Mouse (Mus musculus) kidney, embryonic 15.5 days (tissue): Measurements from ENCODE around the gene Gbf1. TPM values are rescaled to one million over a fixed set of nuclear protein-coding genes. Genes with fewer than 3 reads are reported as not detected.
"Not testable (repeated sequence)": the region's sequence is repeated elsewhere in the genome, so short reads cannot be mapped to it uniquely, and the experiment has no call there.

Source experiments
- ATAC-seq: fragments of 200-750 bp; cut with Nextera tagmentation; replicated peaks from 2 replicates; pipeline ENCODE4 v1.8.0; 2017; ENCODE audit warnings: moderate TSS enrichment; ENCODE audit not compliant: low FRiP score
- H3K27ac ChIP-seq: fragments of 300-500 bp; sonication (generic); 2 replicates; pipeline ENCODE4 v1.5.1; 2015; ENCODE audit warnings: mild to moderate bottlenecking, inconsistent platforms
- H3K27me3 ChIP-seq: fragments of 300-500 bp; sonication (generic); 2 replicates; pipeline ENCODE4 v1.6.1; 2015; ENCODE audit warnings: inconsistent platforms
- H3K36me3 ChIP-seq: fragments of 300-500 bp; sonication (generic); 2 replicates; pipeline ENCODE4 v1.6.1; 2015; ENCODE audit warnings: inconsistent platforms
- H3K4me1 ChIP-seq: fragments of 300-500 bp; sonication (generic); 2 replicates; pipeline ENCODE4 v1.6.1; 2015; ENCODE audit warnings: inconsistent platforms
- H3K4me2 ChIP-seq: fragments of 300-500 bp; sonication (generic); 2 replicates; pipeline ENCODE4 v1.6.1; 2015; ENCODE audit warnings: moderate library complexity, mild to moderate bottlenecking, inconsistent platforms
- H3K4me3 ChIP-seq: fragments of 300-500 bp; sonication (generic); replicated peaks from 2 replicates; pipeline ENCODE4 v1.5.1; 2015; ENCODE audit warnings: mild to moderate bottlenecking, inconsistent platforms
- H3K9ac ChIP-seq: fragments of 300-500 bp; sonication (generic); 2 replicates; pipeline ENCODE4 v1.6.1; 2015; ENCODE audit warnings: mild to moderate bottlenecking, inconsistent platforms
- H3K9me3 ChIP-seq: fragments of 300-500 bp; sonication (generic); replicated peaks from 2 replicates; pipeline ENCODE4 v1.6.1; 2016; ENCODE audit warnings: inconsistent platforms
- WGBS: fragments of 180-500 bp; shearing (Covaris S2); methylation state at CpG from one replicate; pipeline ENCODE4 v1.1.7; 2015; ENCODE audit warnings: mixed read lengths; 5-methylcytosine and 5-hydroxymethylcytosine counted together
- polyA plus RNA-seq: library from polyadenylated mRNA; unstranded; fragments of >200 nt; fragmentation: Nextera tagmentation; extraction: Ambion mirVana; gene quantifications from 2 replicates; pipeline ENCODE4 v1.2.1, GENCODE M21; 2015

Gbf1 gene
- polyA plus RNA-seq, 1 experiment from 2014 or later, result 51.0 TPM

- no peaks in the 10 kb centered on the region for H3K36me3 ChIP-seq
- peaks cover 32% of the 10 kb centered on the region for H3K4me1 ChIP-seq
- peak overlapping the region; percentile 56 for H3K4me3 ChIP-seq
- H3K9me3 ChIP-seq, result no peaks in the 10 kb centered on the region
- H3K27me3 ChIP-seq, result peaks cover 70% of the 10 kb centered on the region
- WGBS, result 27% methylated on average over 12 of the region's 12 CpGs
- no peak for ATAC-seq
- H3K9ac ChIP-seq, result no peak overlapping the region
- no peak overlapping the region for H3K27ac ChIP-seq
- peak overlapping the region; percentile 88 for H3K4me2 ChIP-seq
Observed at GRCm38 (mm10) chr19:46149091-46149490, 3.2 kb upstream of the Gbf1 start.

GRCm38 (mm10) chr19:46165950-46166349 lies 13.6 kb downstream of the Gbf1 start:
- ATAC-seq, result no peak
- 92% methylated on average over 3 of the region's 3 CpGs for WGBS

GRCm38 (mm10) chr19:46167169-46167568 lies 14.9 kb downstream of the Gbf1 start:
- not testable (repeated sequence) for H3K9me3 ChIP-seq, H3K4me3 ChIP-seq, H3K27me3 ChIP-seq, H3K4me1 ChIP-seq, H3K9ac ChIP-seq, H3K4me2 ChIP-seq, ATAC-seq, H3K27ac ChIP-seq
- peaks cover 61% of the 10 kb centered on the region for H3K36me3 ChIP-seq
- 58% methylated on average over 2 of the region's 2 CpGs for WGBS

More at GRCm38 (mm10) chr19:46165950-46166349, 13.6 kb downstream of the Gbf1 start:
- no peaks in the 10 kb centered on the region for H3K4me1 ChIP-seq
- H3K27me3 ChIP-seq, result no peaks in the 10 kb centered on the region
- H3K9ac ChIP-seq, result no peak overlapping the region
- H3K27ac ChIP-seq, result no peak overlapping the region
- H3K9me3 ChIP-seq, result no peaks in the 10 kb centered on the region
- H3K4me3 ChIP-seq, result no peak overlapping the region
- H3K36me3 ChIP-seq, result peaks cover 51% of the 10 kb centered on the region
- H3K4me2 ChIP-seq, result no peak overlapping the region

- H3K4me3 ChIP-seq, result no peak overlapping the region
- no peaks in the 10 kb centered on the region for H3K4me1 ChIP-seq
- no peak for ATAC-seq
- H3K27ac ChIP-seq, result no peak overlapping the region
- H3K27me3 ChIP-seq, result no peaks in the 10 kb centered on the region
- H3K9ac ChIP-seq, result no peak overlapping the region
- H3K36me3 ChIP-seq, result peaks cover 54% of the 10 kb centered on the region
- H3K4me2 ChIP-seq, result no peak overlapping the region
- 87% methylated on average over 3 of the region's 3 CpGs for WGBS
- no peaks in the 10 kb centered on the region for H3K9me3 ChIP-seq
Observed at GRCm38 (mm10) chr19:46169396-46169795, 17.1 kb downstream of the Gbf1 start.

GRCm38 (mm10) chr19:46169913-46170312 lies 17.6 kb downstream of the Gbf1 start:
- Histone ChIP-seq H3K4me3 (no peak overlapping the region), H3K36me3 (peaks cover 49% of the 10 kb centered on the region), H3K4me2 (no peak overlapping the region), H3K27ac (no peak overlapping the region), H3K4me1 (no peaks in the 10 kb centered on the region), H3K27me3 (no peaks in the 10 kb centered on the region), H3K9ac (no peak overlapping the region), H3K9me3 (no peaks in the 10 kb centered on the region)
- 61% methylated on average over 1 of the region's 1 CpGs for WGBS
- ATAC-seq, result no peak

- Histone ChIP-seq H3K4me3 (no peak overlapping the region), H3K4me2 (no peak overlapping the region), H3K4me1 (no peaks in the 10 kb centered on the region), H3K9me3 (no peaks in the 10 kb centered on the region), H3K9ac (no peak overlapping the region), H3K36me3 (peaks cover 29% of the 10 kb centered on the region), H3K27me3 (no peaks in the 10 kb centered on the region), H3K27ac (no peak overlapping the region)
- WGBS, result 81% methylated on average over 5 of the region's 5 CpGs
- ATAC-seq, result no peak
Observed at GRCm38 (mm10) chr19:46172541-46172940, 20.2 kb downstream of the Gbf1 start.

- no peaks in the 10 kb centered on the region for H3K9me3 ChIP-seq
Observed at GRCm38 (mm10) chr19:46175173-46175572, 22.9 kb downstream of the Gbf1 start.

GRCm38 (mm10) chr19:46177046-46177445 lies 24.7 kb downstream of the Gbf1 start:
- H3K4me2 ChIP-seq, result no peak overlapping the region
- H3K9me3 ChIP-seq, result no peaks in the 10 kb centered on the region
- no peaks in the 10 kb centered on the region for H3K27me3 ChIP-seq
- peaks cover 8% of the 10 kb centered on the region for H3K36me3 ChIP-seq
- no peak overlapping the region for H3K27ac ChIP-seq
- H3K4me1 ChIP-seq, result no peaks in the 10 kb centered on the region
- no peak for ATAC-seq
- no peak overlapping the region for H3K9ac ChIP-seq
- no peak overlapping the region for H3K4me3 ChIP-seq
- WGBS, result 54% methylated on average over 5 of the region's 5 CpGs

More at GRCm38 (mm10) chr19:46175173-46175572, 22.9 kb downstream of the Gbf1 start:
- H3K9ac ChIP-seq, result no peak overlapping the region
- H3K27me3 ChIP-seq, result no peaks in the 10 kb centered on the region
- peaks cover 26% of the 10 kb centered on the region for H3K36me3 ChIP-seq
- H3K4me2 ChIP-seq, result no peak overlapping the region
- H3K27ac ChIP-seq, result no peak overlapping the region
- no peak for ATAC-seq
- no peaks in the 10 kb centered on the region for H3K4me1 ChIP-seq
- H3K4me3 ChIP-seq, result no peak overlapping the region

- H3K9me3 ChIP-seq, result no peaks in the 10 kb centered on the region
- peaks cover 8% of the 10 kb centered on the region; the same call in 1 of the 2 replicates for H3K36me3 ChIP-seq
- WGBS, result 90% methylated on average over 2 of the region's 2 CpGs
- H3K4me3 ChIP-seq, result no peak overlapping the region
- no peak overlapping the region for H3K9ac ChIP-seq
- H3K4me1 ChIP-seq, result no peaks in the 10 kb centered on the region
- H3K27ac ChIP-seq, result no peak overlapping the region
- ATAC-seq, result no peak
- no peak overlapping the region for H3K4me2 ChIP-seq
- no peaks in the 10 kb centered on the region for H3K27me3 ChIP-seq
Observed at GRCm38 (mm10) chr19:46180274-46180673, 28.0 kb downstream of the Gbf1 start.

- no peak overlapping the region for H3K4me2 ChIP-seq
- H3K36me3 ChIP-seq, result peaks cover 8% of the 10 kb centered on the region; the same call in 1 of the 2 replicates
- WGBS, result 92% methylated on average over 3 of the region's 3 CpGs
- H3K4me3 ChIP-seq, result no peak overlapping the region
- peaks cover 7% of the 10 kb centered on the region; the same call in 1 of the 2 replicates for H3K4me1 ChIP-seq
- no peaks in the 10 kb centered on the region for H3K27me3 ChIP-seq
- no peaks in the 10 kb centered on the region for H3K9me3 ChIP-seq
- no peak overlapping the region for H3K27ac ChIP-seq
- no peak for ATAC-seq
- H3K9ac ChIP-seq, result no peak overlapping the region
Observed at GRCm38 (mm10) chr19:46182241-46182640, 29.9 kb downstream of the Gbf1 start.

GRCm38 (mm10) chr19:46186611-46187010 lies 34.3 kb downstream of the Gbf1 start:
- Histone ChIP-seq H3K4me1 (peaks cover 7% of the 10 kb centered on the region; the same call in 1 of the 2 replicates), H3K36me3 (peaks cover 8% of the 10 kb centered on the region; the same call in 1 of the 2 replicates), H3K4me2 (0 out of 2 replicates have a peak overlapping the region, but pooled peaks have one; percentile 8), H3K27ac (no peak overlapping the region), H3K9me3 (no peaks in the 10 kb centered on the region), H3K9ac (no peak overlapping the region), H3K27me3 (no peaks in the 10 kb centered on the region), H3K4me3 (no peak overlapping the region)
- WGBS, result 23% methylated on average over 3 of the region's 3 CpGs
- no peak for ATAC-seq

GRCm38 (mm10) chr19:46187203-46187602 lies 34.9 kb downstream of the Gbf1 start:
- H3K4me1 ChIP-seq, result peaks cover 11% of the 10 kb centered on the region; the same call in 1 of the 2 replicates
- H3K4me3 ChIP-seq, result no peak overlapping the region
- ATAC-seq, result no peak
- H3K27ac ChIP-seq, result no peak overlapping the region
- no peaks in the 10 kb centered on the region for H3K27me3 ChIP-seq
- peaks cover 8% of the 10 kb centered on the region; the same call in 1 of the 2 replicates for H3K36me3 ChIP-seq
- H3K9ac ChIP-seq, result no peak overlapping the region
- H3K4me2 ChIP-seq, result no peak overlapping the region
- H3K9me3 ChIP-seq, result no peaks in the 10 kb centered on the region
- 53% methylated on average over 2 of the region's 2 CpGs for WGBS

GRCm38 (mm10) chr19:46198293-46198692 lies 46.0 kb downstream of the Gbf1 start:
- Histone ChIP-seq H3K9me3 (no peaks in the 10 kb centered on the region), H3K9ac (no peak overlapping the region), H3K36me3 (no peaks in the 10 kb centered on the region; the same call in 1 of the 2 replicates), H3K4me3 (no peak overlapping the region), H3K4me2 (no peak overlapping the region), H3K27ac (no peak overlapping the region), H3K27me3 (no peaks in the 10 kb centered on the region), H3K4me1 (no peaks in the 10 kb centered on the region)
- 89% methylated on average over 3 of the region's 3 CpGs for WGBS
- ATAC-seq, result no peak
